Comparison of ENCODE assay signal across 8 mouse cellular contexts in the genomic region with DNA sequence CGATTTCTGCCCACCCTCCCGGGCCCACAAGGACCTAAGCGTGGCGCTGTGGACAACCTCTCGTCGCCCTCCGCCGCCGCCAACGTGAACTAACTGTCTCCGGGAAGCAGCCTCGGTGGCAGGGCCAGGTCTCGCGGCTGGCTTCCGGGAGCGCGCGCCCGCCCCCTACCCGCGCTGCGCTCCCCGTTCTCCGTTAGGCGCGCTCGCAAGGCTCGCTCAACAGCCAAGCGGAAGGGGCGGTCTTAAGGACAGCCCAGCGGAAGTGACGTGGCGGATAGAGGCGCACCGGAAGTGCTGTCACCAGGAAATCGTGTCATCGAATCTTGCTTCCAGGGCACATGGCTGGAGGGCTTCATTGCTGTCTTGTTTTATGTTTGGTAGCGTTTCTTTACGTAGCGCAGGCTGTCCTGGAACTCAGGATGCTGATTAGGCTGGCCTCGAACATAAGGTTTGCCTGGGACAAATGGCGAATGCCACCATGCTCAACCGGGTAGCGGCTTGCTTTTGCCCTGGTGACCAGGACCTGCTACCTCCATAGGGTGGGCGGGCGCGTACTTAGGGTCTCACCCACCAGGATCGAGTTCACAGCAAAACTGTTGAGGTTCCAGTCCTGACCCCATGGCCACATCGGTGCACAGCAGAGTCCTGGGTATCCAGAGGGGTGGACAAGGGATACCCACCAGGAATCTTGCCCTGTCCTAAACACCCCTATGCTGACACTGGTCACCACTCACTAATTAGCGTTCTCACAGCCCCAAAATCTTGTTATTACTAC. TPM values are rescaled to one million over a fixed set of nuclear protein-coding genes. Genes with fewer than 3 reads are reported as not detected.
DNase-seq lines count a peak whose midpoint lies in the region; ATAC-seq and TF ChIP-seq lines count a peak whose summit lies in the region.

Gene Tmem230, minus strand, starts transcription at position 269 of the 775 bp plus-strand sequence.

- peaks cover 63% of the 10 kb centered on the region for H3K36me3 ChIP-seq in G1E (replicated peaks)
- H3K36me3 ChIP-seq in lung, embryonic 16.5 days (ENCODE audit: control insufficient read depth, insufficient read depth, low read length) = peaks cover 4% of the 10 kb centered on the region; the same call in 1 of the 2 replicates

- peak; percentile 69 for DNase-seq in G1E (ENCODE audit: low spot score)
- DNase-seq in cerebellum, adult 8-10 months = peak; percentile 92
- peak; percentile 96 for DNase-seq in forelimb bud, embryonic 11.5 days (ENCODE audit: low read depth, low spot score)
- peak; percentile 86 for DNase-seq in layer of hippocampus, adult 9-10 months (ENCODE audit: low spot score)
- DNase-seq in ovary, postnatal 10 days (ENCODE audit: low spot score) = peak; percentile 77
- peak; percentile 95 to 97 for DNase-seq in thymus, postnatal 10 days (ENCODE audit: low spot score in 2 of 2)

- peaks cover 36% of the 10 kb centered on the region for H3K4me1 ChIP-seq in G1E (ENCODE audit: insufficient read depth, low read depth, low read length)
- peaks cover 13% of the 10 kb centered on the region for H3K4me1 ChIP-seq in lung, embryonic 16.5 days (replicated peaks; ENCODE audit: control insufficient read depth, insufficient read depth, low read length)

- no peaks in the 10 kb centered on the region for H3K27me3 ChIP-seq in G1E (ENCODE audit: insufficient read depth, low read length)
- H3K27me3 ChIP-seq in lung, embryonic 16.5 days (ENCODE audit: control insufficient read depth, insufficient read depth, low read depth, low read length) = no peaks in the 10 kb centered on the region

- H3K4me3 ChIP-seq in G1E (ENCODE audit: low read depth, low read length) = peak within 1 kb of the TSS; percentile 74
- peak within 1 kb of the TSS; percentile 63 for H3K4me3 ChIP-seq in lung, embryonic 16.5 days (ENCODE audit: low read length)

- H3K9me3 ChIP-seq in G1E (replicated peaks) = no peaks in the 10 kb centered on the region
- H3K9me3 ChIP-seq in lung, embryonic 16.5 days (ENCODE audit: control insufficient read depth, low read length) = no peaks in the 10 kb centered on the region

- peak within 1 kb of the TSS; percentile 74 for H3K27ac ChIP-seq in lung, embryonic 16.5 days (ENCODE audit: low read length)

- peak within 1 kb of the TSS; percentile 72 for H3K9ac ChIP-seq in lung, embryonic 16.5 days (ENCODE audit: low read length)

- no peak for TF ChIP-seq CTCF in G1E (IDR thresholded peaks at IDR 0.05; ENCODE audit: low read depth, low read length)

- WGBS in lung, embryonic 16.5 days = 5% methylated on average over 50 of the region's 50 CpGs

- peak within 1 kb of the TSS; percentile 84 for H3K4me2 ChIP-seq in lung, embryonic 16.5 days (ENCODE audit: low read depth, low read length)

- ATAC-seq in G1E (ENCODE audit: extremely low read depth, insufficient number of reproducible peaks, low FRiP score, poor library complexity, severe bottlenecking) = peak; percentile 85
- ATAC-seq in hematopoietic stem cell, adult 5-6 weeks (replicated peaks in 1 of 2; ENCODE audit: insufficient read depth in 1 of 2, low FRiP score in 2 of 2, low TSS enrichment in 1 of 2, low read depth in 1 of 2, poor library complexity in 2 of 2, severe bottlenecking in 2 of 2) = peak; percentile 80 to 87
- ATAC-seq in lung, embryonic 16.5 days (ENCODE audit: low read depth) = peak; percentile 94

RNA-seq across cellular contexts. Expression of gene Tmem230, which starts in this region (rescaled TPM):
- total RNA-seq in G1E (2014; fragmentation: Nextera tagmentation) = 113 and 147 TPM in 2 replicates
- 41.6 and 42.7 TPM in 2 replicates for total RNA-seq in G1E (2017)
- polyA plus RNA-seq in G1E (2012) = 34.4 and 37.1 TPM in 2 replicates
- 36.4 and 63.7 TPM in 2 replicates for total RNA-seq in hematopoietic stem cell, adult 5-6 weeks (2017)
- 45.3 and 49.3 TPM in 2 replicates for polyA plus RNA-seq in lung, embryonic 16.5 days (2015; fragmentation: Nextera tagmentation; extraction: Ambion mirVana)

Comparison
In these comparisons a context has a peak if more than half of its experiments do, and no peak if none do; other contexts are left out.
1. Peak in every context shown above with its lines: DNase-seq, ATAC-seq, H3K4me3 ChIP-seq and H3K27ac ChIP-seq.